Mouse (Mus musculus) kidney, embryonic 14.5 days (tissue): ENCODE results near the gene Brpf3. TPM values are rescaled to one million over a fixed set of nuclear protein-coding genes. Genes with fewer than 3 reads are reported as not detected.

Experiments used
- ATAC-seq: fragments of 200-750 bp; cut with Nextera tagmentation; 2 replicates; pipeline ENCODE4 v1.8.0; 2017; ENCODE audit warnings: moderate number of reproducible peaks, mild to moderate bottlenecking, moderate TSS enrichment, moderate library complexity; ENCODE audit not compliant: low FRiP score, low TSS enrichment
- H3K27ac ChIP-seq: fragments of 300-500 bp; sonication (generic); 2 replicates; pipeline ENCODE4 v1.5.1; 2014; ENCODE audit warnings: low read depth, mild to moderate bottlenecking, low read length, moderate library complexity, mixed read lengths
- H3K27me3 ChIP-seq: fragments of 300-500 bp; sonication (generic); 2 replicates; pipeline ENCODE4 v1.6.1; 2014; ENCODE audit warnings: mild to moderate bottlenecking, low read length; ENCODE audit not compliant: control insufficient read depth, insufficient read depth
- H3K36me3 ChIP-seq: fragments of 300-500 bp; sonication (generic); 2 replicates; pipeline ENCODE4 v1.6.1; 2014; ENCODE audit warnings: low read length, mixed read lengths; ENCODE audit not compliant: control insufficient read depth, insufficient read depth
- H3K4me1 ChIP-seq: fragments of 300-500 bp; sonication (generic); 2 replicates; pipeline ENCODE4 v1.6.1; 2014; ENCODE audit warnings: low read length, mixed read lengths; ENCODE audit not compliant: control insufficient read depth, insufficient read depth
- H3K4me2 ChIP-seq: fragments of 300-500 bp; sonication (generic); replicated peaks from 2 replicates; pipeline ENCODE4 v1.6.1; 2014; ENCODE audit warnings: low read depth, mild to moderate bottlenecking, low read length
- H3K4me3 ChIP-seq: fragments of 300-500 bp; sonication (generic); 2 replicates; pipeline ENCODE4 v1.5.1; 2014; ENCODE audit warnings: mild to moderate bottlenecking, low read length
- H3K9ac ChIP-seq: fragments of 300-500 bp; sonication (generic); 2 replicates; pipeline ENCODE4 v1.6.1; 2014; ENCODE audit warnings: low read depth, mild to moderate bottlenecking, low read length, moderate library complexity
- H3K9me3 ChIP-seq: fragments of 300-500 bp; sonication (generic); 2 replicates; pipeline ENCODE4 v1.6.1; 2016; ENCODE audit warnings: low read length; ENCODE audit not compliant: control insufficient read depth
- WGBS: fragments of 180-500 bp; shearing (Covaris S2); extraction: QIAGEN DNeasy Blood & Tissue Kit; methylation state at CpG from one replicate; pipeline ENCODE4 v1.1.7; 2014; 5-methylcytosine and 5-hydroxymethylcytosine counted together
- polyA plus RNA-seq: library from polyadenylated mRNA; unstranded; fragments of >200 nt; fragmentation: Nextera tagmentation; extraction: Ambion mirVana; gene quantifications from 2 replicates; pipeline ENCODE4 v1.2.1, GENCODE M21; 2014

Gene Brpf3
- polyA plus RNA-seq, 1 experiment from 2014 or later: 16.2 TPM

DNA sequence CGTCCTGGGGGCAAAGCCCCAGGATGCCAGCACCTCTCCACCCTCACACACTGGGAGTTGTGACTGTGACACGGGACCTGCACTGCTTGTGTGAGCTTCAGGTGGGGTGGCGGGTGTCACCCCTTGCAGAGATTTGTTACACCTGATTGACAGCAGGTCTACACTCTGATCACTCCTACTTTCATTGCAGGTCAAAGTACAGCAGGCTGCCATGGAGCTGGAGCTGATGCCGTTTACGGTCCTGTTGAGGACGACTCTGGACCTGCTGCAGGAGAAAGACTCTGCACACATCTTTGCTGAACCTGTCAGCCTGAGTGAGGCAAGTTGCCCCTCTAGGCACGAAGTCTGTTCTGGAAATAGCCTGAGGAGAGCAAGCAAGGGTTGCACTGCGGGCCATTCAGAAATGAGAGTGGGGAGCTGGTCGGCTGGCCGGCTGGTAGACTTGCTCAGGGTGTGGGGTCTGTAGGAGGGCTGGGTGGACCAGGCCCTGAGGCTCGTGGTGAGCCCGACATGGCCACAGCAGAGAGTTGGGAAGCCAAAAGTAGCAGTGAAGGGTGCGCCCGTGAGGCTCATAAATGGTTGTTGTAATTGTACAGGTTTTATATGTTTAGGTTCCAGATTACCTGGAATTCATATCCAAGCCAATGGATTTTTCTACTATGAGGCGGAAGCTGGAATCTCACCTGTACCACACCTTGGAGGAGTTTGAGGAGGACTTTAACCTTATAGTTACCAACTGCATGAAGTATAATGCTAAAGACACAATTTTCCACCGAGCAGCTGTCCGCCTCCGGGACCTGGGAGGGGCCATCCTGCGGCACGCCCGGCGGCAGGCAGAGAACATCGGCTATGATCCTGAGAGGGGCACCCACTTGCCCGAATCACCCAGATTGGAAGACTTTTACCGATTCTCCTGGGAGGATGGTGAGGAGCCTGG lies 16.3 kb downstream of the Brpf3 start:
- Histone ChIP-seq H3K9me3 (no peaks in the 10 kb centered on the region), H3K4me1 (no peaks in the 10 kb centered on the region), H3K4me2 (no peak overlapping the region), H3K36me3 (peaks cover 86% of the 10 kb centered on the region), H3K4me3 (no peak overlapping the region), H3K9ac (no peak overlapping the region), H3K27me3 (no peaks in the 10 kb centered on the region), H3K27ac (no peak overlapping the region)
- no peak for ATAC-seq
- 93% methylated on average over 25 of the region's 25 CpGs for WGBS

DNA sequence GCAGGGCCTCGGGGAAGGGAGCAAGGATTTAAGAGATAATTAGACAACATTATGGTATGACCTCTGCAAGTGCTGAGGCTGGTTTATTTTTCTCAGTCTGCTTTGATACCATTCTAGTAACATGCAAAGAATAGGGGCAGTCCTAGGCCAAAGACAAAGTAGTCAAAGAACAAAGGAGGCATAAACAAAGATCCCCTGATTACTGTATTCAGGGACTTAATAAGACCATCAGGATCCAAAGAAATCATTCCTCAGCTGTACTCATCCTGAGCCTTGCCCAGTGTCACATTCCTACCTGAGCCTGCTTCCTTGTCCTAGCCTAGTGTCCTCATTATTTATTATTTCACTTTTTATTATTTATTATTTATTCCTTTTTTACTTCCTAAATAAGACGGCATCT lies 19.3 kb downstream of the Brpf3 start:
- Histone ChIP-seq H3K4me2 (no peak overlapping the region), H3K36me3 (peaks cover 91% of the 10 kb centered on the region), H3K4me1 (no peaks in the 10 kb centered on the region), H3K27me3 (no peaks in the 10 kb centered on the region), H3K9me3 (no peaks in the 10 kb centered on the region), H3K9ac (no peak overlapping the region), H3K27ac (no peak overlapping the region), H3K4me3 (no peak overlapping the region)
- no peak for ATAC-seq
- 83% methylated on average over 2 of the region's 2 CpGs for WGBS

DNA sequence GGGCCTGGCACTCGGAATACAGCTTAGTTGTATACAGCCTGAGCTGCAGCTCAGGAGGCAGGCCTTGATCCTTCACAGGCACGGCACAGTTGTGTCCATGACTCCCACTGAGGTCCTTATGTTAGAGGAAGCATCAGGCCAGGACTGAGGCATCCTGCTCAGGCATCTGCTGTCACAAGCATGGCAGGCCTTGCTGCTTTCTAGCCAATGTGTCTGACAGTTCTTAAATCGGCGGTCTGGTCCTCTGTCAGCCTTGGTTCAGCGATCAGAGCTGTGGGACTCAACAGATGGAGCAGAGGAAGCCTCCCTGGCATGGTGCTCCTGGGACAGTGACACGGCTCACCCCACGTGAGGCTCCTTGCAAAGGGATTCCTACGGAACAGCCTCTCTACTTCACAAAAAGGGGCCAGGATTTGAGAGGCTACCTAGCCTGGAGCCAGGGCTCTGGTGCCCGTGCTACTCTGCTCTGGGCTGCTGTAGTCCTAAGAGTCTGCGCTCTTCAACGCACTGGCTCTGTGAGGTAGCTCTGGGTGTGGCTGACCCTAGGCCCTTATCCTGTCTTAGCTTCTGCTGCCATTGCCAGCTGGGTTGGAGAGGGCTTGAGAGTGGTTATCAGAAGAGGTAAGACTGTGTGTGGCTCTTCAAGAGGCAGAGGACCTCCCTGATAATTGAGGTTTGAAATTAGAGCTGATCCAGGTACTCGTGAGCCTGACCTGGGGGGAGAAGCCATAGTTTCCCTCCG lies 22.3 kb downstream of the Brpf3 start:
- H3K36me3 ChIP-seq: peaks cover 95% of the 10 kb centered on the region
- H3K9ac ChIP-seq: no peak overlapping the region
- H3K9me3 ChIP-seq: no peaks in the 10 kb centered on the region
- no peak overlapping the region for H3K27ac ChIP-seq
- H3K27me3 ChIP-seq: no peaks in the 10 kb centered on the region
- 84% methylated on average over 13 of the region's 13 CpGs for WGBS
- no peak for ATAC-seq
- no peak overlapping the region for H3K4me3 ChIP-seq
- H3K4me1 ChIP-seq: no peaks in the 10 kb centered on the region
- no peak overlapping the region for H3K4me2 ChIP-seq

DNA sequence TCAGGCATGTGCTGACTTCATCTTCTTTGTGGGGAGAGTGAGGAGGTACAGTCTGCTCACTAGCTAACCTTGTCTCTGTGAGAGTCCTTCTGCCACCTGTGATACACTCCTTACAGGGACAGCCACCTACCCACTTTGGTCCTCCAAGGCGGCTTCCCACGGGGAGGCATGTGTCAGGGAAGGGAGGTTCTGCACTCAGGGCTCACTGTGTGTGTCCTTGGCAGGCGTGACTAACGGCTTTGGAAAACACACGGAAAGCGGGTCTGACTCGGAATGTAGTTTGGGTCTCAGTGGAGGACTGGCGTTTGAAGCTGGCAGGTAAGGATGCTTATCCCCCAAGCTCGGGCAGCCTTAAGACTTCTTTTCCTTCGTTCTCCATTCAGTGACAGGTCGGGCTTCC lies 22.9 kb downstream of the Brpf3 start:
- Histone ChIP-seq H3K9ac (no peak overlapping the region), H3K27ac (no peak overlapping the region), H3K27me3 (no peaks in the 10 kb centered on the region), H3K9me3 (no peaks in the 10 kb centered on the region), H3K4me2 (no peak overlapping the region), H3K4me1 (no peaks in the 10 kb centered on the region), H3K4me3 (no peak overlapping the region), H3K36me3 (peaks cover 95% of the 10 kb centered on the region)
- 85% methylated on average over 11 of the region's 11 CpGs for WGBS
- no peak for ATAC-seq

DNA sequence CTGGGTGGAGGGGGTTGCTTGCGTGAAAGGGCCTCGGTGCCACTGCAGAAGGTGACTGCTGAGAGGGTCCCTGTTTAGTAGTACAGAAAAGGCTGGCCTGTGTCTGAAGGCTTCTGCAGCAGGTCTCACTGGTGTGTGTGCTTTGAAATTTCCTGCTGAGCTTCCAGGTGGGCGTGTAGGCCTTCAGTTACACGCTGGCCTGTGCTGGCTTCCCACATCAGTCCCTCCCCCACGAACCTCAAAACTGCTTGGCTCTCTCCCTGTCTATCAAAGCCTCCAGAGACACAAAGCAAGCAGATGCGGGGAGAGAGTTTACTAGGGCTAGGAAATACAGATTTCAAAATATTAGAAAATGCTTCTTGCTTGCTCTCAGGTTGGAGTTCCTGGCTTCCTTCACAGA lies 24.0 kb downstream of the Brpf3 start:
- H3K4me3 ChIP-seq: no peak overlapping the region
- H3K9me3 ChIP-seq: no peaks in the 10 kb centered on the region
- no peak overlapping the region for H3K27ac ChIP-seq
- H3K9ac ChIP-seq: no peak overlapping the region
- no peak for ATAC-seq
- H3K4me2 ChIP-seq: no peak overlapping the region
- H3K4me1 ChIP-seq: no peaks in the 10 kb centered on the region
- 61% methylated on average over 6 of the region's 6 CpGs for WGBS
- no peaks in the 10 kb centered on the region for H3K27me3 ChIP-seq
- peaks cover 96% of the 10 kb centered on the region for H3K36me3 ChIP-seq

DNA sequence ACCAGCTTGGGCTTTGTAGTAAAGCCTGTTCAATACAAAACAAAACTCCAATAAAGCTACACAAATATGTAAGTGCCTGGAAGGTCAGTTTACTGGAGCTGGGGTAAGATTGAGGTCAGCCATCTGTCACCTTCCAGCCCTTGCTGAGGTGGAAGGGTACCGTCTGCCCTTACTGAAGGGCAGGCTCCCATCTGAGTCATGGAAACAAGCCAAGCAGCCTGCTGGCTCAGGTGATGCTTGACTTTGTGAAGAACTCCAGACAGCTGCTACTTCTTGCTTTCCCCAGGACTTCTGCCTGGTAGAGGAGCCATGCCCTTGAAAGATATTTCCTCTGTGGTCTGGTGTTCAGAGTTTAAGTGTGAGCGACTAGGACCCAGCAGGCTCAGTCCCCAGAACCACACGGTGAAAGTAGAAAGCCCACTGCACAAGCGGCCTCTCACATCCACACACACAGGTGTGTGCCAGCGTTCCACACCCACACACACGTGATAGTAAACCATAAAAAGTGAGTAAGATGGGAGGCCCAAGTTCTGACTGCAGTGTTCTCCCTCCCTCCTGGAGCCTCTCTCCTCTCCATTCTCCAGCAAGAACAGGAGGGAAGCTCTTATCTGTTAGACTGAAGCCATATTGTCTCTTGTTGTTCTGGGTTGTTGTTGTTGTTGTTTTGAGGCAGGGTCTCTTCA lies 24.6 kb downstream of the Brpf3 start:
- Histone ChIP-seq H3K9ac (no peak overlapping the region), H3K36me3 (peaks cover 97% of the 10 kb centered on the region), H3K27ac (no peak overlapping the region), H3K4me2 (no peak overlapping the region), H3K9me3 (no peaks in the 10 kb centered on the region), H3K27me3 (no peaks in the 10 kb centered on the region), H3K4me1 (no peaks in the 10 kb centered on the region), H3K4me3 (no peak overlapping the region)
- WGBS: 90% methylated on average over 6 of the region's 6 CpGs
- no peak for ATAC-seq

DNA sequence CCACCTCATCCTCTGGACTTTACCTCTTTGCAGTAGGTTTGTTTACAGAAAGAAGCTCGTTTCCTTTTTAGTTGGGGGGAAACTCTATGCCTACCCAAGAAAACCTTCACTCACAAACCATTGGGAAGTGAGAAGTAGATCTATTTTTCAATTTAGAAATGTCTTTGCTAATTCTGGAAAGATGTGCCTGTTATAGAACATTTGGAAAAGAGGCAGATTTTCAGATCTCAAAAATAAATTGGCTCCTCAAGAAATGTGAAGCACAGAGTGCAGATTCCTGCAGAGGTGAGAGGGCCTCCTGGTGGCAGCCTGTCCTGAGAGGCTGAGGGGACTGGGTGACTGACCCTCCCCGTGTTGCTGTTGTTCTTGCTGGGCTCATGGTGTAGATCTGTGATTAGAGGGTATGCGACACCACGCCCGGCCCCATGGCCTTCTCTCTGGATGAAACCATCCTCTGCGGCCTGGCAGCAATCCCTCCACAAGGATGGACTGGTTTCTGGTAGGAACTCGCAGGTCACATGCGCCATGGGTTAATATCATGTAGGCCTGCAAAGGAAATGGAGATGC lies 26.9 kb downstream of the Brpf3 start:
- 91% methylated on average over 8 of the region's 8 CpGs for WGBS
- H3K4me1 ChIP-seq: no peaks in the 10 kb centered on the region
- H3K4me3 ChIP-seq: no peak overlapping the region
- H3K36me3 ChIP-seq: peaks cover 85% of the 10 kb centered on the region
- ATAC-seq: no peak
- H3K9me3 ChIP-seq: no peaks in the 10 kb centered on the region
- no peak overlapping the region for H3K4me2 ChIP-seq
- H3K27me3 ChIP-seq: no peaks in the 10 kb centered on the region
- H3K27ac ChIP-seq: no peak overlapping the region
- no peak overlapping the region for H3K9ac ChIP-seq

DNA sequence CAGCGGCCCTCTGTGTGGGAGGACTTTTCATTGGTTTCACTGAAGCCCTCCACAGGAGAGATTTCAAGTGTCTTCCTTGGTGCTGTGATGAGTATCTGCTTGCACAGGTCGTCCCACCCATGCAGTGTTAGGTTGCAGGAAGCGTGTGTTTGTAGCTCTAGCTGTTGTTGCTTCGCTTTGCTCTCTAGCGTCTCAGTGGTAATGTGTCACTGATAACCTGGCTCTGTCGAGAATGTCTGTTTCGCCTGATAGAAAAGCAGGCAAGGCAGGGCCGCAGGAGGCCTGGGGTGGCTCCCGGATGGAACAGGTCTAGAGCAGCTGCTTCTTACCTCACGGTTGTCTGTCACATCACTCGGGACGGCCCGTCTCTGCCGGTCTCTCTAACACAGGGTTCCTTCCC lies 28.2 kb downstream of the Brpf3 start:
- WGBS: 62% methylated on average over 14 of the region's 14 CpGs
- peaks cover 82% of the 10 kb centered on the region for H3K36me3 ChIP-seq
- no peak overlapping the region for H3K4me2 ChIP-seq
- H3K9me3 ChIP-seq: no peaks in the 10 kb centered on the region
- ATAC-seq: no peak
- no peaks in the 10 kb centered on the region for H3K27me3 ChIP-seq
- no peaks in the 10 kb centered on the region for H3K4me1 ChIP-seq
- no peak overlapping the region for H3K27ac ChIP-seq
- H3K9ac ChIP-seq: no peak overlapping the region
- no peak overlapping the region for H3K4me3 ChIP-seq
